Mouse (Mus musculus) E14TG2a.4 (cell line): ENCODE data around the gene Bcas3.

ENCODE experiments used
- CTCF ChIP-seq: conservative IDR thresholded peaks from 2 replicates; pipeline ENCODE4 v1.5.1; 2014; ENCODE audit warnings: low read length
- NANOG ChIP-seq: IDR thresholded peaks from 2 replicates; pipeline ENCODE4 v1.6.1; 2014; ENCODE audit warnings: borderline replicate concordance, low read length, mixed read lengths

DNA sequence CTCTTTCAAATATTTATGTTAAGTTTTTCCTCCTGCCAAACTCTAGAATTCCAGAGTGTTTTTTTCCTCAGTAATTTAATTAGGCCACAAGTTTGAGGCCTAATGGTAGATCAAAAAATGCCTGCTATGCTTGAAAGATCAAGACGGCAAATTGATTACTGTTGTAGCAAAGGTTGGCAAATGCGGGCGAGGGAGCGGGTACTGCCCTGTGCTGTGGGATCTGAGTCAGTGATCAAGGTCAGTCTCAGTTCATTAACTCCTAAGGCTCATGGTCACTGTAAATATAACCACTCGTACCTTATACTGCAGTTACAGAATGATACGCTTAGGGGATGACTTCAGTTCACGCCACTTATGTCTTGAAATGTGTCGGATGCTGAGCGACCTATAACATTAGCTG lies 296.4 kb downstream of the Bcas3 start:
- TF ChIP-seq CTCF (no peak), NANOG (no peak)
